Mouse (Mus musculus): ENCODE measurements at regions not wholly inside any gene's neighbourhood (a gene's known extent, or its start where the extent isn't known, plus 50 kb on each side); places are given as distances from the start of the nearest gene placed in this dataset.

DNA sequence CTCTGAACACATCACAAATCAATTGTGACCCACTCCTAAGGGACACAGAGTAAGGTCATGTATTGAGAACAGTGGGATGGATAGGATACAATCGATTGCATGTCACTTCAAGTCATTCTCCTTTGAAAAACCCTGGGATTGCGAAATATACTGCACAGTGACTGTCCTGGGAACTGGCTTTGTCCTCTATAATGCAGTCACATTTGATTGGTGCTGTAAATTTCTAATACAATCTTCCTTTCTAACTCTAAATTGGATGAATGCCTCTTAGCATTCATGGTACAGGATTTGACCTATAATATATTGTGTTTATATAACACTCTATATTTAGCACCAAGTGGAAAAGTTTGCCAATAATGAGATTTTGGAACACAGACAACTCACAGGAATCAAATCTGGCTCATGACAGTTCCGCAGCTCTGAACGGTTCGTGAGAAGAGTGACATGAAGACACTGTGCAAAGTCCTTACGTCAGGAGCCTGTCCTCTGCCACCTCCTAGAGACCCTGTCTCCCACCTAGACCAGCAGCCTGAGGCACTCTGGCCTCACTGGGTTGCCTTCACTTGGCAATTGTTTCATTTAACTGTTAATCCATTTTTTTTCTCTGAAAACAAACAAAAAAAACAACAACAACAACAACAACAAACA, 2024.0 kb downstream of the A830018L16Rik start:
- TF ChIP-seq CTCF (IDR thresholded peaks at IDR 0.05; ENCODE audit: control insufficient read depth, insufficient read depth, insufficient replicate concordance, low read depth, low read length) (no peak), POLR2A (IDR thresholded peaks at IDR 0.05; ENCODE audit: control insufficient read depth, low read depth, low read length) (no peak)
